Mouse (Mus musculus) neural tube, embryonic 10.5 days (tissue): ENCODE measurements around the gene Lrmda.
"Not testable (repeated sequence)": the region's sequence is repeated elsewhere in the genome, so short reads cannot be mapped to it uniquely, and the experiment has no call there.

Experiments used
- DNase-seq: peaks from one replicate; pipeline ENCODE4 v3.0.0-alpha.2; 2017; ENCODE audit warnings: low spot score; ENCODE audit errors: extremely low spot score

Gene Lrmda

GRCm38 (mm10) chr14:22578986-22579385, 559.5 kb downstream of the Lrmda start:
- no peak for DNase-seq

GRCm38 (mm10) chr14:22582065-22582464, 562.6 kb downstream of the Lrmda start:
- DNase-seq: no peak

GRCm38 (mm10) chr14:22586281-22586680, 566.8 kb downstream of the Lrmda start:
- peak; percentile 12 for DNase-seq

- no peak for DNase-seq
These were observed 567.3 kb downstream of the Lrmda start for GRCm38 (mm10) chr14:22586796-22587195.

- no peak for DNase-seq
These were observed 567.9 kb downstream of the Lrmda start for GRCm38 (mm10) chr14:22587285-22587957.

DNA sequence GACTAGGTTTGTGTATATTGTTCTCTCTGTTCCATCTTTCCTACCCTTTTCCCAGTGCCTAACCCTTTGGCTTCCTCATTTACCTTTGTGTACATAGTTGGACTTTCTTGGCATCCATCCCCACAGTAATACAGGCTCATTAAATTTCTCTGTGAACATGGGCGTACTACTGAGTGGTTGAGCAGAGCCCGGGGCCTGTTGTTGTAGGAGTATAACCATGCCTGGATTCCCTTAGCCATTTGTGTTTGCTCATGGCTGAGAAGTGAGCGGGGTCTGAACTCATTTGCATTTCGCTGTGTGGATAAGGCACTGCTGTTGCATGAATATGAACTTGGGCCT, 568.4 kb downstream of the Lrmda start:
- DNase-seq: no peak

DNA sequence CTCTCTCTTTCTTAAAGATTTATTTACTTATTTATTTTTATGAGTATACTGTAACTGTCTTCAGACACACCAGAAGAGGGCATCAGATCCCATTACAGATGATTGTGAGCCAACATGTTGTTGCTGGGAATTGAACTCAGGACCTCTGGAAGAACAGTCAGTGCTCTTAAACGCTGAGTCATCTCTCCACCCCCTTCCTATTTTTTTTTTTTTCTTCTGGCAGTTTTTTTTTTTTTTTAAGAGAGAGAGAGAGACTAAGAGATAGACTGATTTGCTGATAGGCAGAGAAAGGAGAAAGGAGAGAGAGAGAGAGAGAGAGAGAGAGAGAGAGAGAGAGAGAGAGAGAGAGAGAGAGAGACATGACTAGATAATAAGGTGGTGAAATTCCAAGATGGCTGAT, 568.9 kb downstream of the Lrmda start:
- DNase-seq: not testable (repeated sequence)

- DNase-seq: no peak
These were observed 570.1 kb downstream of the Lrmda start for GRCm38 (mm10) chr14:22589503-22590215.

- no peak for DNase-seq
These were observed 571.7 kb downstream of the Lrmda start for GRCm38 (mm10) chr14:22591186-22591585.

- no peak for DNase-seq
These were observed 578.0 kb downstream of the Lrmda start for GRCm38 (mm10) chr14:22597508-22597907.

DNA sequence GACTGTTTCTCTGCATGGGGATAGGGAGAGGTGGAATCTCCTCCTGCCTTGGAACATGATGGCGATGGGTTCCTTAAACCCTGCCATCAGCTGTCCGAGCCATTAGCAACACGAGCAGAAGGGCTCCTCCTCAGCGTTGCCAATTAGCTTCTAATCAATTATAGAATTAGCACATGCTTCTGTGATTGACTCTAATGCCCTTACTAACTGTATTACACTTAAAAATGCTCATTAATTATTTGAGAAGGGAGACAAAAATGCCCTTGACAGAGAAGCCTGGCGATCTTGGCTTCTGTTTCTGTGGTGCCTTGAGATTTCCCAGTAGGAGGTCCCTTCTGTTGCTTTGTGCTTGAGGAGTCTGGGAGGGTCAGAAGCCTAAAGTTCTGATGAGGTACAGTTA, 579.1 kb downstream of the Lrmda start:
- DNase-seq: no peak

DNA sequence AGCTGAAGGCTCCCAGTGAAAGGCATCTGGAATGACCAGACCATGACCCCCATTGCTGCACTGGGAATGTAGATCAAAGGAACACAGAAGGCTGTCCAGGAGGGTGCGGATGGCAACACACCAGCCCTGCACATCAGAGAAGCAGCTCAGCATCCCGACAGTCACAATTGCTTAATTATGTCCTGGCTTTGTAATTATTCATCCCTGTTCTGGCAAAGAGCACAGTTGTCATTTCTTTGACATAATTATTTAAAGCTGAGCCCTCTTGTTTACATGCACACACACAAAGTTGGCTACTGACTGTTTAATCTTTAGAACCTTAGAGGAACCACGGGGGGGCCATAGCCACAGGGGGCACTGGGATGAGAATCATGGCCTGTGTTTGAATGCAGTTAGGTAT, 580.7 kb downstream of the Lrmda start:
- no peak for DNase-seq

- DNase-seq: no peak
These were observed 582.8 kb downstream of the Lrmda start for GRCm38 (mm10) chr14:22602308-22602707.

- no peak for DNase-seq
These were observed 589.1 kb downstream of the Lrmda start for GRCm38 (mm10) chr14:22608599-22608998.

GRCm38 (mm10) chr14:22609261-22610245, 590.0 kb downstream of the Lrmda start:
- no peak for DNase-seq

GRCm38 (mm10) chr14:22611011-22611410, 591.5 kb downstream of the Lrmda start:
- no peak for DNase-seq

GRCm38 (mm10) chr14:22620191-22620590, 600.7 kb downstream of the Lrmda start:
- DNase-seq: no peak

DNA sequence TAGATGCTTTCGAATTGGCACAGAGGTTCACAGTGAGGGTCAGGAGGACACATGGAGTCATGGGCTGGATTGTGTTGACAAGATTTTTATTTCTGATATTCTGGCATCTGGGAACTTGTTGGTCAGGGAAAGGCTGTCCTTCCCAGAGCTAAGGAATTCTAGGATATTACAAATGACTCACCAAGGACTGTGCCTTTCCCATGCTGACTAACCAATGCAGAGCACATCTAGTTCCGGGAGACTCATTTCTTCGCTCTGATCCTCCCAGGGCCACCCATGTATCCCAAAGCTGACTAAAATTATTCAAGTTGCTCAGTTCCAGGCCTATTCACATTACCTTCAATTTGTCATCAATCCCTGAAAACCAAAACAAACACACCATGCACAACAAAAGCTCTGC, 602.4 kb downstream of the Lrmda start:
- no peak for DNase-seq

DNA sequence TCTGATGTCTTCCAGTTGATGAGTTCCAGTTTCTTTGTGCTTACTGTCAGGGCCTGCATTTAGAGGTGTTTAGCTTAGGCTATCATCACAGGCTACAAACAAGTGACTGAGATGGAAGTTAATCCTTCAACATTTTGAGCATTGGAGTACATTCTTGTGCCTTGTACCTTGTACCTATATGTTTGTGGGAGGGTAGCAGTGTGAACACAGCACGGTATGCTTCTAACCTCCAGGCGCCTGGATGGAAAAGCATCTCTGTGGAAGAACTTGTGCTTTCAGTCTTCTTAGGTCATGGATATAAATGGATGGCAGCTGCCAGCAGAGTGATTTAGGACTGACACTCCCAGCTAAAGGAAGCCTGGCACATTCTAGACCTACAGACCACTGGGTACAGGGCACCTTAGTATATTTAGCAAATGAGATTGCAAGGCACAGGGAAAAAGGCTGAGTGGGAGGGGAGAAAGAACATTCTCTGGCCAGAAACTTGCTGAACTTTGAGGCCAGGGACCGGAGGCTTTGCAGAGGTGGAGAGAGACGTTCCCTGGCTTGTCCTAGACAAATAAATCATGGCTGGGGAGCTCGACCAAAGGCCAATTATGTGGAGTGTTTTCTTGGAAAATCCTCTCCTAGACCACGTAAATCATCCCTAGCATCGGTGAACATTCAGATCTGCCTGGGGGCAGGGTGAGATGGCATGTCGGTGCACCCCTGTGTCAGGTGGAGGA, 607.8 kb downstream of the Lrmda start:
- DNase-seq: peak; percentile 35

DNA sequence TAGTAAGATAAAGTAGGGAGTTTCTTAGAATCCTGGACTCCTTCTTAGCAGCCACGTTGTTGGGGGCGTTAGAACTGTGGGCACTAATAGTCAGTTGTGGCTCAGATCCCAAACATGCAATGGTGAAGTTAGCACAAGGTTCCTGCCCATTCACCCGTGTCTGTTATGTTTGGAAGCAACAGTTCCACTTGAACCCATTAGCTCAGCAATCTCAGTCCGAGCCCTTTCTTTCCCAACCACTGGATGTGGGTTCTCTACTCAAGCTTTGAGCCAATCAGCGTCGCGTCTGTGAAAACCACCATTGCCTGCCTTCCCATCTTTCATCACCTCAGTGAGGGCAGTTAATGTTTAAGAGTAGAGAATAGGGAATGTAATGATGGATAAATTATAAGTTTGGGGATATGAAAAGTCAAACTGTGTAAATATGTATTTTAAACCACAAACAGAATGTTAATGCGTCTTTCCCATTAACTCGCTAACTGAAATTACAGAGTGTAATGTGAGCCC, 610.9 kb downstream of the Lrmda start:
- DNase-seq: no peak

DNA sequence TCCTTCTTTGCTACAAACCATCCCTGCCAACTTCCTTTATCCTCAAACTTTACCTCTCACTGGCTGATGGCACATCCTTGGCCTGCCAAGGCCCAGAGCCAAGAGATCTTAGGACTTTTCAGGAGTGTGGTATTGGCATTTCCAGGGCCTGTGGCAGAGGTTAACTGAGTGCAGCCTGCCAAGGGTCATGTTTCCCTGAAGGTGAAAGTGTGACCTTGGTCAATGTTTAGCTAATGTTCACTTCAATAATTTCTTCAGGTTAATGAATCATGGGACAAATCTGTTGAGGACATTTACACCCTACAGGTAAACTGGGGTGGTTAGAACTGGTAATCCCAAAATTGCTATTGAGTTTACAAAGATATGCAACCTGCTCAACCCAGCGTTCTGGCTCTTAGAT, 614.1 kb downstream of the Lrmda start:
- no peak for DNase-seq
